Mouse (Mus musculus) lung, postnatal 4 days (tissue): ENCODE results near the gene Slc15a4.

Source experiments
- DNase-seq, 2 experiments: peaks; one replicate each; pipeline ENCODE4 v3.0.0; 2021

Slc15a4 gene

GRCm38 (mm10) chr5:127620371-127620770, 12.3 kb downstream of the Slc15a4 start:
- DNase-seq = no peak

- DNase-seq = no peak
These were observed 13.9 kb downstream of the Slc15a4 start for GRCm38 (mm10) chr5:127618834-127619233.

GRCm38 (mm10) chr5:127616884-127617635, 15.6 kb downstream of the Slc15a4 start:
- peak; percentile 99 for DNase-seq

GRCm38 (mm10) chr5:127616151-127616550, 16.5 kb downstream of the Slc15a4 start:
- no peak for DNase-seq

GRCm38 (mm10) chr5:127615459-127615858, 17.2 kb downstream of the Slc15a4 start:
- no peak for DNase-seq

GRCm38 (mm10) chr5:127612397-127612796, 20.3 kb downstream of the Slc15a4 start:
- DNase-seq = no peak

GRCm38 (mm10) chr5:127611881-127612280, 20.8 kb downstream of the Slc15a4 start:
- no peak for DNase-seq

GRCm38 (mm10) chr5:127610787-127611509, 21.7 kb downstream of the Slc15a4 start:
- DNase-seq = peak; percentile 75

GRCm38 (mm10) chr5:127609191-127609714, 23.4 kb downstream of the Slc15a4 start:
- DNase-seq = no peak

- DNase-seq = no peak
These were observed 25.2 kb downstream of the Slc15a4 start for GRCm38 (mm10) chr5:127607507-127607906.

GRCm38 (mm10) chr5:127602996-127603395, 29.7 kb downstream of the Slc15a4 start:
- DNase-seq = no peak

- DNase-seq = no peak
These were observed 35.8 kb downstream of the Slc15a4 start for GRCm38 (mm10) chr5:127596862-127597261.

- no peak for DNase-seq
These were observed 37.0 kb downstream of the Slc15a4 start for GRCm38 (mm10) chr5:127595676-127596075.

- no peak for DNase-seq
These were observed 39.8 kb downstream of the Slc15a4 start for GRCm38 (mm10) chr5:127592854-127593253.

GRCm38 (mm10) chr5:127592406-127592805, 40.3 kb downstream of the Slc15a4 start:
- DNase-seq = no peak

- DNase-seq = no peak
These were observed 44.8 kb downstream of the Slc15a4 start for GRCm38 (mm10) chr5:127587854-127588253.

- peak in 1 of 2 experiments; percentile 22 for DNase-seq
These were observed 49.0 kb downstream of the Slc15a4 start for GRCm38 (mm10) chr5:127583658-127584057.

GRCm38 (mm10) chr5:127577419-127577818, 55.3 kb downstream of the Slc15a4 start:
- no peak for DNase-seq

- no peak for DNase-seq
These were observed 65.4 kb downstream of the Slc15a4 start for GRCm38 (mm10) chr5:127567165-127567741.

- no peak for DNase-seq
These were observed 71.6 kb downstream of the Slc15a4 start for GRCm38 (mm10) chr5:127561086-127561485.

- no peak for DNase-seq
These were observed 84.6 kb downstream of the Slc15a4 start for GRCm38 (mm10) chr5:127548136-127548535.

GRCm38 (mm10) chr5:127546585-127546991, 86.1 kb downstream of the Slc15a4 start:
- no peak for DNase-seq
